Mouse (Mus musculus) midbrain, embryonic 10.5 days (tissue): ENCODE results near the gene Dynlrb2. TPM values are rescaled to one million over a fixed set of nuclear protein-coding genes. Genes with fewer than 3 reads are reported as not detected.

ENCODE experiments used
- DNase-seq: peaks from one replicate; pipeline ENCODE4 v3.0.0-alpha.2; 2017; ENCODE audit warnings: low spot score
- H3K27ac ChIP-seq: fragments of 300-500 bp; sonication (generic); replicated peaks from 2 replicates; pipeline ENCODE4 v1.5.1; 2016; ENCODE audit warnings: mild to moderate bottlenecking
- H3K27me3 ChIP-seq: fragments of 300-500 bp; sonication (generic); 2 replicates; pipeline ENCODE4 v1.6.1; 2016; ENCODE audit warnings: low read depth, mild to moderate bottlenecking; ENCODE audit not compliant: poor library complexity, severe bottlenecking
- H3K36me3 ChIP-seq: fragments of 300-500 bp; sonication (generic); 2 replicates; pipeline ENCODE4 v1.6.1; 2016; ENCODE audit warnings: mild to moderate bottlenecking, moderate library complexity
- H3K4me1 ChIP-seq: fragments of 300-500 bp; sonication (generic); 2 replicates; pipeline ENCODE4 v1.6.1; 2016
- H3K4me3 ChIP-seq: fragments of 300-500 bp; sonication (generic); 2 replicates; pipeline ENCODE4 v1.5.1; 2016; ENCODE audit warnings: mild to moderate bottlenecking, moderate library complexity
- H3K9me3 ChIP-seq: fragments of 300-500 bp; sonication (generic); replicated peaks from 2 replicates; pipeline ENCODE4 v1.6.1; 2016; ENCODE audit warnings: mild to moderate bottlenecking
- WGBS: fragments of 180-500 bp; shearing (Covaris S2); methylation state at CpG from one replicate; pipeline ENCODE4 v1.1.7; 2016; 5-methylcytosine and 5-hydroxymethylcytosine counted together
- polyA plus RNA-seq: library from polyadenylated mRNA; unstranded; fragments of >200 nt; fragmentation: Nextera tagmentation; extraction: Ambion mirVana; gene quantifications from 2 replicates; pipeline ENCODE4 v1.2.1, GENCODE M21; 2016

Gene Dynlrb2
- polyA plus RNA-seq, 1 experiment from 2014 or later, result 1.7 TPM

GRCm38 (mm10) chr8:116509247-116509646, 4.5 kb downstream of the Dynlrb2 start:
- Histone ChIP-seq H3K4me3 (no peak overlapping the region), H3K9me3 (no peaks in the 10 kb centered on the region), H3K4me1 (peaks cover 14% of the 10 kb centered on the region), H3K36me3 (no peaks in the 10 kb centered on the region), H3K27me3 (no peaks in the 10 kb centered on the region), H3K27ac (no peak overlapping the region)
- no peak for DNase-seq
- 70% methylated on average over 3 of the region's 3 CpGs for WGBS

- DNase-seq, result no peak
- no peak overlapping the region for H3K27ac ChIP-seq
- H3K27me3 ChIP-seq, result no peaks in the 10 kb centered on the region
- no peaks in the 10 kb centered on the region for H3K36me3 ChIP-seq
- peaks cover 15% of the 10 kb centered on the region for H3K9me3 ChIP-seq
- 89% methylated on average over 5 of the region's 5 CpGs for WGBS
- H3K4me3 ChIP-seq, result no peak overlapping the region
- no peaks in the 10 kb centered on the region for H3K4me1 ChIP-seq
Measured at GRCm38 (mm10) chr8:116519676-116520075, 14.9 kb downstream of the Dynlrb2 start.

GRCm38 (mm10) chr8:116521208-116521607, 16.4 kb downstream of the Dynlrb2 start:
- no peak for DNase-seq
- Histone ChIP-seq H3K27me3 (no peaks in the 10 kb centered on the region), H3K36me3 (no peaks in the 10 kb centered on the region), H3K27ac (no peak overlapping the region), H3K4me3 (no peak overlapping the region), H3K9me3 (peaks cover 15% of the 10 kb centered on the region), H3K4me1 (no peaks in the 10 kb centered on the region)
- 91% methylated on average over 4 of the region's 4 CpGs for WGBS

- H3K9me3 ChIP-seq, result peaks cover 10% of the 10 kb centered on the region
- 93% methylated on average over 3 of the region's 3 CpGs for WGBS
- no peaks in the 10 kb centered on the region for H3K27me3 ChIP-seq
- no peaks in the 10 kb centered on the region for H3K36me3 ChIP-seq
- no peak overlapping the region for H3K27ac ChIP-seq
- H3K4me3 ChIP-seq, result no peak overlapping the region
- no peaks in the 10 kb centered on the region for H3K4me1 ChIP-seq
- DNase-seq, result no peak
Measured at GRCm38 (mm10) chr8:116521641-116522040, 16.9 kb downstream of the Dynlrb2 start.

GRCm38 (mm10) chr8:116522104-116522767, 17.5 kb downstream of the Dynlrb2 start:
- Histone ChIP-seq H3K36me3 (no peaks in the 10 kb centered on the region), H3K27ac (no peak overlapping the region), H3K4me3 (no peak overlapping the region), H3K27me3 (no peaks in the 10 kb centered on the region), H3K4me1 (no peaks in the 10 kb centered on the region), H3K9me3 (peaks cover 4% of the 10 kb centered on the region)
- no peak for DNase-seq
- WGBS, result 89% methylated on average over 11 of the region's 11 CpGs

- 93% methylated on average over 7 of the region's 7 CpGs for WGBS
- Histone ChIP-seq H3K9me3 (no peaks in the 10 kb centered on the region), H3K27me3 (no peaks in the 10 kb centered on the region), H3K27ac (no peak overlapping the region), H3K4me1 (no peaks in the 10 kb centered on the region), H3K36me3 (no peaks in the 10 kb centered on the region), H3K4me3 (no peak overlapping the region)
- no peak for DNase-seq
Measured at GRCm38 (mm10) chr8:116524915-116525314, 20.1 kb downstream of the Dynlrb2 start.

GRCm38 (mm10) chr8:116528736-116529135, 24.0 kb downstream of the Dynlrb2 start:
- 87% methylated on average over 7 of the region's 7 CpGs for WGBS
- Histone ChIP-seq H3K36me3 (no peaks in the 10 kb centered on the region), H3K4me1 (no peaks in the 10 kb centered on the region), H3K27ac (no peak overlapping the region), H3K9me3 (no peaks in the 10 kb centered on the region), H3K4me3 (no peak overlapping the region), H3K27me3 (no peaks in the 10 kb centered on the region)
- no peak for DNase-seq

GRCm38 (mm10) chr8:116533081-116533480, 28.3 kb downstream of the Dynlrb2 start:
- H3K9me3 ChIP-seq, result no peaks in the 10 kb centered on the region; the same call in 1 of the 2 replicates
- H3K4me1 ChIP-seq, result no peaks in the 10 kb centered on the region
- 71% methylated on average over 6 of the region's 6 CpGs for WGBS
- H3K27me3 ChIP-seq, result no peaks in the 10 kb centered on the region
- no peak for DNase-seq
- H3K27ac ChIP-seq, result no peak overlapping the region
- no peak overlapping the region for H3K4me3 ChIP-seq
- H3K36me3 ChIP-seq, result no peaks in the 10 kb centered on the region

GRCm38 (mm10) chr8:116536786-116537185, 32.0 kb downstream of the Dynlrb2 start:
- no peaks in the 10 kb centered on the region for H3K36me3 ChIP-seq
- DNase-seq, result no peak
- no peaks in the 10 kb centered on the region for H3K27me3 ChIP-seq
- no peak overlapping the region for H3K4me3 ChIP-seq
- no peaks in the 10 kb centered on the region for H3K4me1 ChIP-seq
- 88% methylated on average over 5 of the region's 5 CpGs for WGBS
- H3K27ac ChIP-seq, result no peak overlapping the region
- H3K9me3 ChIP-seq, result no peaks in the 10 kb centered on the region; the same call in 1 of the 2 replicates

- Histone ChIP-seq H3K4me1 (no peaks in the 10 kb centered on the region), H3K36me3 (no peaks in the 10 kb centered on the region), H3K9me3 (no peaks in the 10 kb centered on the region; the same call in 1 of the 2 replicates), H3K27me3 (no peaks in the 10 kb centered on the region), H3K27ac (no peak overlapping the region), H3K4me3 (no peak overlapping the region)
- no peak for DNase-seq
- WGBS, result 63% methylated on average over 7 of the region's 7 CpGs
Measured at GRCm38 (mm10) chr8:116538763-116539162, 34.0 kb downstream of the Dynlrb2 start.

- Histone ChIP-seq H3K27ac (no peak overlapping the region), H3K9me3 (no peaks in the 10 kb centered on the region)
- no peak for DNase-seq
Measured at GRCm38 (mm10) chr8:116540136-116540535, 35.4 kb downstream of the Dynlrb2 start.

GRCm38 (mm10) chr8:116542842-116543241, 38.1 kb downstream of the Dynlrb2 start:
- no peaks in the 10 kb centered on the region for H3K27me3 ChIP-seq
- no peak for DNase-seq
- no peak overlapping the region for H3K27ac ChIP-seq
- H3K36me3 ChIP-seq, result no peaks in the 10 kb centered on the region
- no peaks in the 10 kb centered on the region for H3K9me3 ChIP-seq
- H3K4me3 ChIP-seq, result no peak overlapping the region
- no peaks in the 10 kb centered on the region for H3K4me1 ChIP-seq
- 85% methylated on average over 5 of the region's 5 CpGs for WGBS

More at GRCm38 (mm10) chr8:116540136-116540535, 35.4 kb downstream of the Dynlrb2 start:
- H3K4me1 ChIP-seq, result no peaks in the 10 kb centered on the region
- no peak overlapping the region for H3K4me3 ChIP-seq
- WGBS, result 86% methylated on average over 1 of the region's 1 CpGs
- no peaks in the 10 kb centered on the region for H3K36me3 ChIP-seq
- no peaks in the 10 kb centered on the region for H3K27me3 ChIP-seq

- no peak for DNase-seq
- Histone ChIP-seq H3K4me3 (no peak overlapping the region), H3K36me3 (no peaks in the 10 kb centered on the region), H3K27ac (no peak overlapping the region), H3K9me3 (no peaks in the 10 kb centered on the region), H3K27me3 (no peaks in the 10 kb centered on the region), H3K4me1 (no peaks in the 10 kb centered on the region)
- WGBS, result 87% methylated on average over 1 of the region's 1 CpGs
Measured at GRCm38 (mm10) chr8:116543366-116543765, 38.6 kb downstream of the Dynlrb2 start.
